Mouse (Mus musculus) erythroid progenitor cell, adult 5-6 weeks (primary cell): ENCODE data around the gene Ckmt2. TPM values are rescaled to one million over a fixed set of nuclear protein-coding genes. Genes with fewer than 3 reads are reported as not detected.

Experiments used
- ATAC-seq: replicated peaks from 2 replicates; pipeline ENCODE4 v1.8.0; 2016; ENCODE audit warnings: moderate number of reproducible peaks, mild to moderate bottlenecking, moderate TSS enrichment, inconsistent platforms; ENCODE audit not compliant: poor library complexity, low FRiP score, severe bottlenecking
- total RNA-seq, 2 experiments: library from RNA; stranded (forward) in 1 of 2; stranded (reverse) in 1 of 2; fragments of 150-400 nt in 1 of 2; fragments of 186-747, 209-891 nt in 1 of 2; gene quantifications; 2 replicates each; pipeline versions ENCODE4 v1.2.3 to v1.2.4; 2015 to 2017; ENCODE audit warnings: low replicate concordance in 2 of 2

Gene Ckmt2
- total RNA-seq, 2 experiments from 2014 or later: not detected

DNA sequence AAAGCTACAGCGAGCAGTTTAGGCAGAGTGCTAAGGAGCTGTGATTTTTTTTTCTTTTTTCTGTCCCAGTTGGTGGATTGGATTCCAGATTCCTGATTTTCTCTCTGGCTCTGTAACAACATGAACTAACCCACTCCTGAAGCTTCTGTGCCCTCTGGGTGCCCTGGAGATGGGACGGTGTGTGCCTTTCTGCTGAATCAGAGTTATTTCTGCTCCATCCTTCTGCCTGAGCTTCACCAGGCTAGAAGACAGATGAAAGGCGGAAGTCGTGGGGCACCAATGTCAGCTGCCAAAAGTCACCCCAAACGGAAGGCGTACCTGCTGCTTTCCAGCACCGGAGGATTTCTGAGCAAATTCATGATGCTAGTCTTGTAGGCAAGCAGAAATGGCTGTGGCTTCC lies 2.1 kb downstream of the Ckmt2 start:
- ATAC-seq: no peak

DNA sequence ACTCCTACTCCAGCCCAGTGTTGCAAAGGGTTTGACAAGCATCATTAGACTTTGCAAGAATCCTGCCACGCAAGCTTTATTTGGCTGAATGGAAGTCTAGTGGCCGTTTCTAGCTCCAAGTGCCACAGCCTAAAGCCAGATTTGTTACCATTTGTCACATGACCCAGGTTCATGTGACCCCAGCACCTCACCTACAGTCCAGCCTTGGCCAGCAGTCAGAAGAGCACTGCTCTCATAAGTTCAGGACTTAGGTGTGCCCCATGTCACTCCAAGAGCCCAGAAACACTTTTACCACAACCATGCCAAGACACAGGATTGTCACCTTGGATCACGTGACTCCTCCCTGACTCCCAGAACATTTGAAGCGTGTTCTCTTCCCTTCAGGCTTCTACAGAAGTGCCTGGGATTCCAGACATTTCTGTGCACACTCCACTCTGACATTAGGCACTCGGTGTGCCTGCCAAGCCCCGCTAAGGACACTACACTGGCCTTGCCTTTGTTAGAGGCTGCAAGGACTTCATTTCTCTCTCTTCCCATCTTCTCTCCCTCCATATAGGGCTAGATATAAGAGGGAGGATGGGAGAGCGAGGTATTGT lies 2.9 kb downstream of the Ckmt2 start:
- no peak for ATAC-seq

DNA sequence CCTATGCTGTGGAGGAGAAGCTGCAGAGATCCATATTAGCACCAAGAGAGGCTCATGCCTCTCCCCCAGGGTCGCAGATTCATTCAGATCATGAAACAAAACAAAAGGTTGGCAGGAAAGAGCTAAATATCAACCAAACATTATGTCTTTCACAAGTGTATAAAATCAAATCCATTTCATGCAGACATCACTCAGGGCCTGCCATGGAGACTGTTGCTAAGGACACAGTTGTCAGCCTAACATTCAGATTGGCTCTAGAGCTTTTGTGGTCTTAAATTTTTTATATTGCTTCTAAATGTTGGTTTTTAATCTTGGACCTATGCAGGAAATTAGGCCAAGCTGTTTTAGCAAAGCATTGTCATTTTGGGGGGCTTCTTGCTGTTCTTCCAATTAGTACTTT lies 8.1 kb downstream of the Ckmt2 start:
- ATAC-seq: no peak

DNA sequence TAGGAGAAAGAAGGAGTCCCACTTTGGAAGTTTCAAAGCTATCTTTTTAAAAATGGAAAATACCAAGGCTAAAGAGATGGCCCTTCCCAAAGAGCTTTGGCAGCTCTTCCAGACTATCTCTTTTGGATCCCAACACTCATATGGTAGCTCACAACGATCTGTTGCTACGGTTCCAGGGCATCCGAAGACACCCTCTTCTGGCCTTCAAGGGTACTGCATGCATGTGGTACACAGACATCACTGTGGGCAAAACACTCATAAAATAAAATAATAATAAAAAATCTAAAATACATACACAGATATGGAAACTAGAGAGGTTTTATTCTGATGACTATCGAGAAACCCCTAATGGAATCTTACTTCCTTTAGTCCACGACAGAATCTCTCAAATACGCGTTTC lies 17.9 kb downstream of the Ckmt2 start:
- ATAC-seq: no peak

DNA sequence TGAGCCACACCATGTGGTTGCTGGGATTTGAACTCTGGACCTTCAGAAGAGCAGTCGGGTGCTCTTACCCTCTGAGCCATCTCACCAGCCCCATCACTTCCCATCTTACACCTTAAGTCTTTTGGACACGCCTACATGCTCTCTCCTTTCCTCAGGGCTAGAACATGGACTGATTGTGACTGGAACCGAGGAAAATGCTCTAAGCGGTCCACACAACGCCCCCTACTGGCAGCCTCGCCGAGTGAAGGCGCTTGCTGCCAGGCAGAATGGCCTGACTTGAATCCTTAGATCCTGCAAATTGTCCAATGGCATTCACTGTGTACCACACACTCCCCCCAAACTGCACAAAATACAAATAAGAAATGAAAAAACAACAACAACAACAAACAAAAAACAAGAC lies 19.3 kb downstream of the Ckmt2 start:
- ATAC-seq: no peak

DNA sequence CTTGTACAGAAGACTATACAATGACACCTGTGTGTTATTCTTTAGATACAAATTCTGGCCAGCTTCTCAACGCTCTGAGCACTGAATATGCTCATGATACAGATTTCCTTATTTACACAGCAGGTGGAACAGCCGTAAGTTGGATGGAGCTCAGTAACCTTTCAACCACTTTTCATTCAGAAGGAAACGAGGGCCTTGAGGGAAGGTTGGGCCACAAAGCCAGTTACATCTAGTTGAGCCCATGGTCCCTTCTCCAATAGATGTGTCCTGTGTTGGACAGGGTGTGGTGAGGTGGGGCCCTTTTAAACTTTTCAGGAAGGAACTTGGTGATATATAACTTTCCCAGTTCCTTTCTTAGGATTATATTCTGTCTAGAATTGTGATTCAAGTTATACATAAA lies 22.3 kb downstream of the Ckmt2 start:
- no peak for ATAC-seq

DNA sequence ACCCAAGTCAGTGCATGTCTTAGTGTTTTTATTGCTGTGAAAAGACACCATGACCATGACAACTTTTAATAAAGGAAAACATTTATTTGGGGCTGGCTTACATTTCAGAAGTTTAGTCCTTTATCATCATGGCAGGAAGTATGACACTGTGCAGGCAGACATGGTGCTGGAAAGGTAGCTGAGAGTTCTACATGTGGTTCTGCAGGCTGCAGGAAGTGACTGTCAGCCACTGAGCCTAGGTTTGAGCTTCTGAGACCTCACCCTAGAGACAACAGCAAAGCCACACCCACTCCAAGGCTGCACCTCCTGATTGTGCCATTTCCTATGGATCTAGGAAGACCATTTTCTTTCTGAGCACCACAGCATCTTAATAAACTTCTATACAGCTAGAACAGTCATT lies 48.8 kb downstream of the Ckmt2 start:
- ATAC-seq: no peak

DNA sequence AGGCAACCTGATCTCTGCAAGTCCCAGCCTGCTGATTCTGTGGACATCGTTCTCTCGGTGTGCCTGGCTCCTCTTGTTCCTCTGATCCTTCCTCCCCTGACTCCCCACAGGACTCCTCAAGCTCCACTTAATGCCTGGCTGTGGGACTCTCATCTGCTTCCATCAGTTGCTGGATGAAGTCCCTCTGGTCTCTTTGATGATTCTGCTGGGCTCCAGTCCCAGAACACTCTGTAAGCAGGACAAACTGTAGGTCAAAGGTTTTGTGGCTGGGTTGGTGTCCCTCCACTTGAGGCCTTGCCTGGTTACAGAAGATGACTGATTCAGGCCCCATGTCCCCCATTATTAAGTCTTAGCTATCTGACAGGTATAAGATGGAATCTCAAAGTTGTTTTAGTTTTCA lies 50.6 kb downstream of the Ckmt2 start:
- ATAC-seq: no peak

DNA sequence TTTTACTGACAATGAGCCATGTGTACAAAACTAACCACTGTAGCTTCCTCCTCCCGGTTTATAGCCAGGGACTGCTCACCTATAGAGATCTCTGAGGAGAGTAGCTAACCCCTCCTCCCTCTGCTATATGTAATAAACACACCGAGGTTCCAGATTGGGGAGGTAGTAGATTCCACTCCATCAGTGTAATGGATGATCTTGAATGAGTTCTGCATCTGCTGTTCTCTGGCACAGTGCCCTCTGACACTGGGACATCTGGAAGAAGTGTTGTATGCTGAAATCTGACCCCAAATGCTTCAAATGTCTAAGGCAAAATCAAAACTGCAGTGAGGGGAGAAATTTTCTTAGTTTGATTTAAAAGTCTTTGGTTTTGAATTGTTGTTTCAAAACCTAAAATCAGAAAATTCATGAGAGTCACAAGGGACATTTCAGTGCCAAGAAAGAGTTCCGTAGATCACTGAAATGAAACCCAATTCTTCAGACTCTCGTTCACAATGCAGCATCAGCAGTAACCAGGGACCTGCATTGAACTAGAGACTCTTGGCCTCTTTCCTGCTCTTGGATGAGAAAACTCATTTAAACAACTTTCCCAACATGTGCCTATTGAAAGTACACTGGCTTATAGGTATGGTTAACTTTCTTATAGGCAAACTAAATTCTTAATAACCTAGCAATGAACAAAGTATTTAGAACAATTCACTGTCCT lies 51.7 kb downstream of the Ckmt2 start:
- no peak for ATAC-seq

DNA sequence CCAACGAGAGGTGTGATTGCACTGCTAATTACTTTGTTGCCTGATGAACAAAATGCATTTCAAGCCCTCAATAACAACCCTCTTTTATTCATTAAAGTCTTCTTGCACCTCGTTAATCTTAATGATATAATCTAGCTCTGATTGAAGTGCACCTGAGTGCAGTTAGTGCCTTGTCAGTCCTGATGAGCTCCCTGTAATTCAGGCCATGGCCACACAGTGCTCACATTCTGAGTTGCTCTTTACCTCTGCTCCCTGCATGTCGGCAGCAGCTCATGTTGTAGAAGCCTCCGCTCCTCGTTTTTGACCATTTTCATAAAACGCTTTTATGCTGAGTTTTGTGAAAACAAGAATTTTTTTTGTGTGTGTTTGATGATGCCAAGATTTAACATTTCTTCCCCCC lies 53.0 kb downstream of the Ckmt2 start:
- no peak for ATAC-seq

DNA sequence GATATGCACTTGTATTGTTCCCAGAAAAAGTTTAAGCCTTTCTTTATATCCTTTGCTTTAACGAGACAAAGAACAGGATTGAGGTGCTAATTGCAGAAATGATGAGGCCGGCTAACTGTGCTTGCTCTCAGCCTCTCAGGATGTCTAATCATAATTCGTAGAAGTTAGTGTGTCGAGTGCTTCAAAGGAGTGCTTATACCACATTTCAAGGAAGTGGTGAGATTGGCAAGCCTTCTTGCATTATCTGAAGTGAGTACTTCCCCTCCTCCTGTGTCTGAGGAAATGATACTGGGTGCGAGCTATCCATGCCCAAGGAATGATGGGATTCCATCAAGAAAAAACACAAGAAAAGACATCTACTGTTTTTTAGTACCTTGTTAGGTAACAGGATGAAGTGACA lies 62.0 kb downstream of the Ckmt2 start:
- no peak for ATAC-seq

DNA sequence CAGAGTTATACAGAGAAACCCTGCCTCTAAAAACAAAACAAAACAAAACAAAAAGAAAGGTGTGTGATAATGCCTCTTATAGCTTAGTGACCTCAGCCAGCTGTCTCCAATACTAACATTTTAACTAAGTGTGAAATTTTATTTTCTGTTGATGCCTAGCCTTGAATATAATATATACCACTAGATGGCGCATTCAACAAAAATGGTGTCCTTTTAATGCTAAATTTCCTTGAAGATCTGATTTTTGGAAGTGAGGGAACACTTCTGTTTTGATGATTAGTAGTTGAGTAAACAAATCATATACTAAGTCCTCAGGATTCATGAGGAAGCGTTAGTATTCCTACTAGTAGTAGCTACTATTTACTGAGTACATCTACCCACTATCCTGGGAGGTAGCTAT lies 67.2 kb downstream of the Ckmt2 start:
- no peak for ATAC-seq

DNA sequence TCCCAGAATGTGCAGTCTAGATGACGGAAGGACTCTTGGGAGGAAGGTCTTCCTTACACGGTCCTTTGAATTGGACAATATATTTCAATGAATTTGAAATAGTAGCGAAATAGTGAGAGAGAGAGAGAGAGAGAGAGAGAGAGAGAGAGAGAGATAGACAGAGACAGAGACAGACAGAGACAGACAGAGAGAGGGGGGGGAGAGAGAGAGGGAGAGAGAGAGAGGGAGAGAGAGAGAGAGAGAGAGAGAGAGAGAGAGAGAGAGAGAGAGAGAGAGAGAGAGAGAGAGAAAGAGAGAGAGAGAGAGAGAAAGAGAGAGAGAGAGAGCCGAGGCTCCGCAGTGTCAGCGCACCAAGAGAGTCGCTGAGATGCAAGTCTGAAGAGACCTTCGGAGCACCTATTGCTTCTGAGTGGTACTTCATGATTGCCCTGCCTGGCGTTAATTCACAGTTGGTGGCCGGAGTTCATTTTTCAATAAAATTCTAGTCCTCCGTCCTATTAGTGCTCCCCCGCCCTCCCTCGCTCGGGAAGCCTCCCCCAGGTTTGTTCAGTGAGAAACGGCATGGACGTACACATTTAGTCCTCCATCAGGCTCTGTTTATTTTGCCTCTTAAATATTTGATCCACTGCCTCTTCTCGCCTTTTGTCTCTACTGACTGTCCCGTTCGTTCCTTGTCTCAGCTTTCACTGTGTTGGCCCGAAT lies 68.7 kb downstream of the Ckmt2 start:
- no peak for ATAC-seq

DNA sequence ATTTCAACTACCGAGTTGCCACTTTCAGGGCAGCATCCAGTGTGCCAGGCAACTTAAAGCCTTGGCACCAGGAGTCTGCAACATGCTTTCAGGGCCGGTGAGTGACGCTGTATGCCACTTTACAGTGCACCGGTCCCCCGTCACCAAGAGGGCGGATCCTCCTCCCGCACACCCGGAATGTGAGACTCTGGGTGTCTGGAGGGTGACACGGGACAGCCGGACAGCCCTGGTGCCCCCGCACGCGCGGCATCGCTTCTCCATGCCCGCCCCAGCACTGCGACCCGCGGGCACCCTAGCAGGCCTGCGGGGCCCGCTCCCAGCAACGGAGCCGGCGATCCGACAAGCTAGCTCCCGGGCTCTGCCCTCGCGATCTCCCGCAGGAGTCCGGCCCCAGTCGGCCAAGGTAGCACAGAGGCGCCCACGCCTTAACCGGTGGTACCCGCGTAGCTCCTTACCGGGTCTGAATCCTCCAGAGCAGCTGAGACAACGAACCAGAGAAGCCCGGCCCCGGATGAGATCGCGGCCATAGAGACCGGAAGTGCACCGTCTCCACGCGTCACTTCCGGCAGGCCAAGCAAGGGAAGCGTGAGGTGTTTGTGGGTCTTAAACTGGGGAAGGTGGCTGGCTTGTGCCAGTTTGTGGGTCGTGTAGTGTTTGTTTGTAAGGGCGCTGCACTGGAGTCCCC lies 69.4 kb downstream of the Ckmt2 start, which contains the start of gene Zcchc9:
TSS of gene Zcchc9 (minus strand) at position 551 of the 685 bp plus-strand sequence.
- peak; percentile 98 for ATAC-seq

Other genes with a start within 250 kb of the Ckmt2 start
- not detected in 2 replicates for gene Acot12, start 135.4 kb downstream of the Ckmt2 start, total RNA-seq (2015; ENCODE audit: low replicate concordance)
- not detected in 2 replicates for gene Acot12, start 135.4 kb downstream of the Ckmt2 start, total RNA-seq (2017; ENCODE audit: low replicate concordance)
- gene Zcchc9, start 69.2 kb downstream of the Ckmt2 start, total RNA-seq (2015; ENCODE audit: low replicate concordance): 7.5 and 25.6 TPM in 2 replicates
- 5.5 and 16.0 TPM in 2 replicates for gene Zcchc9, start 69.2 kb downstream of the Ckmt2 start, total RNA-seq (2017; ENCODE audit: low replicate concordance)